Mouse (Mus musculus): ENCODE measurements around the gene Nol8. TPM values are rescaled to one million over a fixed set of nuclear protein-coding genes. Genes with fewer than 3 reads are reported as not detected.
A peak's percentile ranks its signal among the peaks of the same experiment; 100 is the strongest.

Nol8 gene
- total and polyA plus RNA-seq, 3 experiments: 20.1 to 484 (median 26.2) TPM

DNA sequence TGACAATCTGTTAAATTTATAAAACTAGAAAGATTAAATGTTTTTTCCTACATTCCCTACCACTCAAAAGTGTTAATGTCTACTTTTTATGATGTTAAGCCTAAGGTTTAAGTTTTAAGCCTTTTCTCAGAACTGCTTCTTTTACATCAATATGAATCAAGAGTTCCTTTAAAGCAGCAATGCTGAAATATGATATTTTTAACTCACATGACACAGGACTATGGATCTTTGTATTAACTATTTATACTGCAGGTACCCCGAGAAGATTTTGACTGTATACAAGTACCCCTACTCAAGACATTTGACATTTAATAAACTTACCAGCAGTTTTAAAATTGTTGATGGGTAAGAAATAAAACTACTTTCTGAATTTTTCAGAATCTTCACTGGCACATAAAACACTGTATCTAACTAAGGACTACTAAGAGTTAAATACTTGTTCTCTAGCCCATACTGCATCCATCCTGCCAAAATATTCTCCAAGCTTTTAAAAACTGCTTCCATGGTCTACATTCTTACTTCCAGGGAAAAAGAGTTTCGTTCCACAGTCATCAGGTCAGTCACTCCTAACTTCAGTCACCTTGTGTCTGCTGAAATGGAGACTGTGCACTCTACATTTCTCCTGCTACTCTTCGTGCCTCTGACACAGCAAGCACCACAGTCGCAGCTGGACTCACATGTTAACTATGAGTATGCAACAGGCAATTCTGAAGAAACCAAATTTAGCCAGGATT lies 44.1 kb upstream of the Nol8 start:
- TF ChIP-seq E2F4 (IDR thresholded peaks at IDR 0.05; ENCODE audit: borderline replicate concordance, low read depth, low read length): no peak
- TF ChIP-seq POLR2AphosphoS5 (IDR thresholded peaks at IDR 0.05; ENCODE audit: borderline replicate concordance, low read depth, low read length): no peak
- TF ChIP-seq POLR2A (IDR thresholded peaks at IDR 0.05; ENCODE audit: control insufficient read depth in 1 of 2, insufficient read depth in 1 of 2, low read depth in 1 of 2, low read length in 2 of 2, poor library complexity in 1 of 2): no peak
- no peak for TF ChIP-seq MYB (IDR thresholded peaks at IDR 0.05; ENCODE audit: low read depth, low read length)
- no peak for TF ChIP-seq CTCF (IDR thresholded peaks at IDR 0.05 in 2 of 3, conservative IDR thresholded peaks at IDR 0.05 in 1 of 3; ENCODE audit: control insufficient read depth in 1 of 3, insufficient read depth in 1 of 3, low read depth in 2 of 3, low read length in 3 of 3, poor library complexity in 1 of 3, severe bottlenecking in 1 of 3)
- TF ChIP-seq NELFE (IDR thresholded peaks at IDR 0.05; ENCODE audit: low read depth, low read length): no peak
- TF ChIP-seq TAL1 (IDR thresholded peaks at IDR 0.05; ENCODE audit: low read length): no peak
- DNase-seq (ENCODE audit: low read depth, low spot score): no peak
- peaks cover 0 to 6% of the 10 kb centered on the region in 2 experiments; a peak in 1 of 4 replicates for H3K4me1 ChIP-seq (ENCODE audit: control insufficient read depth in 1 of 2, insufficient read depth in 2 of 2, low read length in 2 of 2)
- no peak overlapping the region for H3K4me3 ChIP-seq (ENCODE audit: control insufficient read depth in 1 of 2, insufficient read depth in 1 of 2, low read depth in 2 of 2, low read length in 2 of 2)
- H3K79me2 ChIP-seq (ENCODE audit: control insufficient read depth, insufficient read depth, low read length, poor library complexity): no peaks in the 10 kb centered on the region
- peaks cover 0 to 2% of the 10 kb centered on the region in 2 experiments; a peak in 2 of 4 replicates for H3K36me3 ChIP-seq (ENCODE audit: control insufficient read depth in 1 of 2, insufficient read depth in 2 of 2, low read length in 2 of 2)
- H3K27ac ChIP-seq (ENCODE audit: control insufficient read depth, low read depth, low read length): no peak overlapping the region
- no peaks in the 10 kb centered on the region for H3K9me3 ChIP-seq (replicated peaks; ENCODE audit: insufficient read depth, low read length)
- H3K27me3 ChIP-seq (ENCODE audit: control insufficient read depth in 1 of 2, insufficient read depth in 2 of 2, low read length in 2 of 2): no peaks in the 10 kb centered on the region
- no peak overlapping the region for H3K9ac ChIP-seq (ENCODE audit: control insufficient read depth, low read depth, low read length, poor library complexity, severe bottlenecking)

DNA sequence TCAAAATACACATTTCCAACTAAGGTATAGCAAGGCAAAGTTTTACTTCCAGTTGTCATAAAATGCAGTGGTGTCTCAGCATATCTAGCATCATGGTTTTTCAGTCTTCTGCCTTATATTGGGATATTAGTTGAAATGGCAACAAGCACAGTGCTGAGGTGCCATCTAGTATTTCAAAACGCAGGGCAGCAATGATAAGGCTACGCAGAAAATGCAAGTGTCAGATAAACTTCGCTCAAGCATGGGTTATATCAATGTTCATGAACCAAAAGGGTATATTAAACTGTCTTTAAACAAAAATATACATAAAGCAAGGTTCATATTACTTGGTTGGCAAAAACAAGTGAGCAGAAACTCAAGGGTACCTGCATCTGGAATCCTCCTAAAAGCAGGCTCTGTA lies 35.9 kb upstream of the Nol8 start:
- TF ChIP-seq GATA1 (IDR thresholded peaks at IDR 0.05; ENCODE audit: low read depth, low read length) (peak; percentile 58; the same call in 1 of the 2 replicates), USF2 (IDR thresholded peaks at IDR 0.05; ENCODE audit: borderline replicate concordance in 1 of 2, insufficient read depth in 1 of 2, low read depth in 1 of 2, low read length in 2 of 2) (no peak), ZMIZ1 (IDR thresholded peaks at IDR 0.05; ENCODE audit: low read depth, low read length) (no peak), SMC3 (IDR thresholded peaks at IDR 0.05; ENCODE audit: low read depth, low read length) (no peak), JUND (IDR thresholded peaks at IDR 0.05; ENCODE audit: low read depth, low read length) (no peak), TCF12 (IDR thresholded peaks at IDR 0.05; ENCODE audit: low read depth, low read length) (peak; percentile 62), SIN3A (IDR thresholded peaks at IDR 0.05; ENCODE audit: low read length) (peak; percentile 28; the same call in 1 of the 2 replicates), MXI1 (IDR thresholded peaks at IDR 0.05; ENCODE audit: low read depth, low read length) (peak; percentile 34), MAX (IDR thresholded peaks at IDR 0.05; ENCODE audit: low read length) (no peak), RAD21 (IDR thresholded peaks at IDR 0.05; ENCODE audit: low read depth, low read length) (no peak), HCFC1 (IDR thresholded peaks at IDR 0.05; ENCODE audit: low read depth, low read length) (no peak), RCOR1 (IDR thresholded peaks at IDR 0.05; ENCODE audit: low read depth, low read length) (no peak), EP300 (IDR thresholded peaks at IDR 0.05; ENCODE audit: low read depth in 1 of 2, low read length in 2 of 2) (peak in 1 of 2 experiments; percentile 38; a peak in 1 of 4 replicates), ETS1 (IDR thresholded peaks at IDR 0.05; ENCODE audit: low read depth, low read length) (0 out of 2 replicates have a peak, but pooled peaks have one; percentile 30), GABPA (IDR thresholded peaks at IDR 0.05; ENCODE audit: low read depth, low read length) (no peak), MEF2A (IDR thresholded peaks at IDR 0.05; ENCODE audit: extremely low read depth, insufficient replicate concordance, low read depth, low read length, poor library complexity, severe bottlenecking) (no peak), POLR2AphosphoS2 (IDR thresholded peaks at IDR 0.05; ENCODE audit: low read length) (no peak), ZKSCAN1 (IDR thresholded peaks at IDR 0.05; ENCODE audit: low read depth, low read length) (no peak), POLR2AphosphoS5 (IDR thresholded peaks at IDR 0.05; ENCODE audit: borderline replicate concordance, low read depth, low read length) (no peak)
- Histone ChIP-seq H3K36me3 (ENCODE audit: control insufficient read depth in 1 of 2, insufficient read depth in 2 of 2, low read length in 2 of 2) (peaks cover 0 to 25% of the 10 kb centered on the region in 2 experiments; a peak in 2 of 4 replicates), H3K9ac (ENCODE audit: control insufficient read depth, low read depth, low read length, poor library complexity, severe bottlenecking) (no peak overlapping the region), H3K27me3 (ENCODE audit: control insufficient read depth in 1 of 2, insufficient read depth in 2 of 2, low read length in 2 of 2) (no peaks in the 10 kb centered on the region), H3K9me3 (replicated peaks; ENCODE audit: insufficient read depth, low read length) (no peaks in the 10 kb centered on the region), H3K79me2 (ENCODE audit: control insufficient read depth, insufficient read depth, low read length, poor library complexity) (no peaks in the 10 kb centered on the region), H3K4me1 (ENCODE audit: control insufficient read depth in 1 of 2, insufficient read depth in 2 of 2, low read length in 2 of 2) (peaks cover 4 to 21% of the 10 kb centered on the region in 2 experiments; a peak in 3 of 4 replicates), H3K27ac (ENCODE audit: control insufficient read depth, low read depth, low read length) (no peak overlapping the region), H3K4me3 (ENCODE audit: control insufficient read depth in 1 of 2, insufficient read depth in 1 of 2, low read depth in 2 of 2, low read length in 2 of 2) (no peak overlapping the region)
- peak; percentile 30 for DNase-seq (ENCODE audit: low read depth, low spot score)
